Mouse (Mus musculus) stomach, embryonic 15.5 days (tissue): ENCODE results near the gene Neurod4. TPM values are rescaled to one million over a fixed set of nuclear protein-coding genes. Genes with fewer than 3 reads are reported as not detected.

Experiments used
- ATAC-seq: fragments of 200-750 bp; cut with Nextera tagmentation; 2 replicates; pipeline ENCODE4 v1.8.0; 2017; ENCODE audit warnings: low read depth, moderate number of reproducible peaks, moderate TSS enrichment; ENCODE audit not compliant: insufficient read depth, low FRiP score
- H3K27ac ChIP-seq: fragments of 300-500 bp; sonication (generic); 2 replicates; pipeline ENCODE4 v1.5.1; 2015; ENCODE audit warnings: mild to moderate bottlenecking, inconsistent platforms
- H3K27me3 ChIP-seq: fragments of 300-500 bp; sonication (generic); replicated peaks from 2 replicates; pipeline ENCODE4 v1.6.1; 2015; ENCODE audit warnings: inconsistent platforms
- H3K36me3 ChIP-seq: fragments of 300-500 bp; sonication (generic); 2 replicates; pipeline ENCODE4 v1.6.1; 2015; ENCODE audit warnings: inconsistent platforms
- H3K4me1 ChIP-seq: fragments of 300-500 bp; sonication (generic); 2 replicates; pipeline ENCODE4 v1.6.1; 2015; ENCODE audit warnings: inconsistent platforms
- H3K4me2 ChIP-seq: fragments of 300-500 bp; sonication (generic); 2 replicates; pipeline ENCODE4 v1.6.1; 2015; ENCODE audit warnings: mild to moderate bottlenecking, inconsistent platforms
- H3K4me3 ChIP-seq: fragments of 300-500 bp; sonication (generic); replicated peaks from 2 replicates; pipeline ENCODE4 v1.5.1; 2015; ENCODE audit warnings: inconsistent platforms
- H3K9ac ChIP-seq: fragments of 300-500 bp; sonication (generic); 2 replicates; pipeline ENCODE4 v1.6.1; 2015; ENCODE audit warnings: inconsistent platforms
- H3K9me3 ChIP-seq: fragments of 300-500 bp; sonication (generic); 2 replicates; pipeline ENCODE4 v1.6.1; 2016; ENCODE audit warnings: inconsistent platforms
- WGBS: fragments of 180-500 bp; shearing (Covaris S2); methylation state at CpG from one replicate; pipeline ENCODE4 v1.1.7; 2015; 5-methylcytosine and 5-hydroxymethylcytosine counted together
- polyA plus RNA-seq: library from polyadenylated mRNA; unstranded; fragments of >200 nt; fragmentation: Nextera tagmentation; extraction: Ambion mirVana; gene quantifications from 2 replicates; pipeline ENCODE4 v1.2.1, GENCODE M21; 2015

The Neurod4 gene
- polyA plus RNA-seq, 1 experiment from 2014 or later: 0.13 TPM

DNA sequence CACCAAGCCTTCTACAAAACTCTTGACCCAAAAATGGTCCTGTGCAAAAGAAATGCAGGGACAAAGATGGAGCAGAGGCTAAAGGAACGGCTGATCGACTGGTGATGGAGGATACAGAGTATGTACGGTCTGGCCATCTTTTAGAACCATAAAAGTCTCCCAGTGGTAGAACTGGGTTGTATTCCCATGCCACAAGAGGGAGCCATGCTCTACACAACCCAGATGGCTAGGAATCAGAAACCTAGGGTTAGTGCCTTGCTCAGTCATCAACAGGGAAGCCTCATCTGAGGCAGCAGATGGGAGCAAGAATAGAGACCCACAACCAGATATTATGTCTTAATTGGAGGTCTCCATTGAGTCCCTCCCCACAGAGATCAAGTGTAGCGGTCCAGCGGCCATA lies 50.5 kb downstream of the Neurod4 start:
- Histone ChIP-seq H3K4me3 (no peak overlapping the region), H3K27ac (no peak overlapping the region), H3K36me3 (no peaks in the 10 kb centered on the region), H3K4me1 (no peaks in the 10 kb centered on the region), H3K9ac (no peak overlapping the region), H3K4me2 (no peak overlapping the region), H3K9me3 (no peaks in the 10 kb centered on the region), H3K27me3 (no peaks in the 10 kb centered on the region)
- 81% methylated on average over 5 of the region's 5 CpGs for WGBS
- no peak for ATAC-seq

DNA sequence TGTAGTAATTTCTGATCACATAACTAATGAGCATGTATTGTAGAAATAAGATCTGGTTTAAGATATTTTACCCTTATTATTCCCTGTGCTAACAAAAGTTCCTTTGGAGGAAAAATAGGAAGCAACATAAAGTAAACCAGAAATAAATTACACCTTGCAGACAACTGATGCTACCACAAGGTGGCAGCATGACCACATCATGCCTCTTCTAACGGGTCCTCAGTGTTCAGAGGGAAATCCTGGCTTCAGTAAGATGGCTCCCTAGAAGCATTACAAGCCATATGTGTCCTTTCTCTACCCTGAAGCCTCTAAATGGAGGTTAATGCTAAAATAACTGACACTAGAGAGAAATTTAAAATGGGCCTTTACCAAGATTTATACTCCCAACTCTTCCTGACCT lies 51.8 kb downstream of the Neurod4 start:
- no peaks in the 10 kb centered on the region for H3K27me3 ChIP-seq
- no peak overlapping the region for H3K4me2 ChIP-seq
- H3K9ac ChIP-seq: no peak overlapping the region
- 0% methylated on average over 1 of the region's 1 CpGs for WGBS
- no peaks in the 10 kb centered on the region for H3K36me3 ChIP-seq
- no peaks in the 10 kb centered on the region for H3K4me1 ChIP-seq
- H3K9me3 ChIP-seq: no peaks in the 10 kb centered on the region
- no peak; the same call in 1 of the 2 replicates for ATAC-seq
- H3K27ac ChIP-seq: no peak overlapping the region
- no peak overlapping the region for H3K4me3 ChIP-seq

DNA sequence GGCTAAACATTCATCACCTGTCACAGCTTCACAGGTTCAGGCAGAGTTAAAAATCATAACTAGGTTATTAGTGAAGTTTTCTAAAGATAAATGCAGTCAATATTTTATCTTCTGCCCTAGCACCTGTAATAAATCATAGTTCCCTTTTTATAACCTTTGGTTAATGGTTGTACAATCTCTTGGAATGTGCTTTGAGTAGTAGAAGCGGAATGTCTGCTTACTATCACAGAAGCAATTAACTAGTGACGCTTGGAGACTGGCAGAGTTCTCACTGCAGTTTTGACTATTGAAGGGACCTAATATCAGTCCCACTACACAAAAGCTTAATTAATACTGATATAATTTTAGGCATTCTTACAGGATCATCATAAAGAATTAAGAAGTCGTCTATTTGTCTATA lies 55.0 kb downstream of the Neurod4 start:
- WGBS: 58% methylated on average over 3 of the region's 3 CpGs
- Histone ChIP-seq H3K9ac (no peak overlapping the region), H3K36me3 (no peaks in the 10 kb centered on the region), H3K27me3 (no peaks in the 10 kb centered on the region), H3K9me3 (no peaks in the 10 kb centered on the region), H3K4me2 (no peak overlapping the region), H3K27ac (no peak overlapping the region), H3K4me3 (no peak overlapping the region), H3K4me1 (no peaks in the 10 kb centered on the region)
- ATAC-seq: no peak

Other genes with a start within 250 kb of the Neurod4 start
- not detected in 2 replicates for gene Olfr821, start 249.9 kb downstream of the Neurod4 start, polyA plus RNA-seq
- gene Olfr822, start 209.0 kb downstream of the Neurod4 start, polyA plus RNA-seq: not detected in 2 replicates
- gene Olfr823, start 164.9 kb downstream of the Neurod4 start, polyA plus RNA-seq: not detected in 2 replicates
- not detected in 2 replicates for gene Olfr824, start 150.2 kb downstream of the Neurod4 start, polyA plus RNA-seq
- gene Olfr825, start 113.5 kb downstream of the Neurod4 start, polyA plus RNA-seq: not detected in 2 replicates
- gene Olfr826, start 96.1 kb downstream of the Neurod4 start, polyA plus RNA-seq: not detected in 2 replicates
- not detected in 2 replicates for gene Olfr827, start 65.8 kb downstream of the Neurod4 start, polyA plus RNA-seq
- gene Tespa1, start 42.6 kb upstream of the Neurod4 start, polyA plus RNA-seq: 0.64 and 1.0 TPM in 2 replicates
- gene Vmn2r84, start 114.1 kb upstream of the Neurod4 start, polyA plus RNA-seq: 0.01 TPM in 1 of 2 replicates, not detected in the other
- gene Vmn2r85, start 149.5 kb upstream of the Neurod4 start, polyA plus RNA-seq: not detected in 2 replicates
- not detected in 2 replicates for gene Vmn2r86, start 175.8 kb upstream of the Neurod4 start, polyA plus RNA-seq
- not detected in 2 replicates for gene Vmn2r87, start 217.2 kb upstream of the Neurod4 start, polyA plus RNA-seq